Mouse (Mus musculus): ENCODE results near the gene Cnot9. TPM values are rescaled to one million over a fixed set of nuclear protein-coding genes. Genes with fewer than 3 reads are reported as not detected.

The Cnot9 gene
- polyA plus RNA-seq, 1 experiment: 27.4 TPM

GRCm38 (mm10) chr1:74569739-74570719, 64.2 kb downstream of the Cnot9 start:
- no peak for TF ChIP-seq CTCF (IDR thresholded peaks at IDR 0.05; ENCODE audit: control insufficient read depth, insufficient read depth, low read length)
- no peak for TF ChIP-seq POLR2A (IDR thresholded peaks at IDR 0.05; ENCODE audit: borderline replicate concordance, control insufficient read depth, low read depth, low read length)
- H3K4me3 ChIP-seq (replicated peaks; ENCODE audit: control insufficient read depth, low read depth, low read length): no peak overlapping the region
- 91% methylated on average over 29 of the region's 29 CpGs for WGBS
- no peaks in the 10 kb centered on the region for H3K4me1 ChIP-seq (ENCODE audit: control insufficient read depth, insufficient read depth, low read length)
- H3K27ac ChIP-seq (ENCODE audit: control insufficient read depth, insufficient read depth, low read depth, low read length, poor library complexity): no peak overlapping the region

Other genes starting within 250 kb of the Cnot9 start
- gene Gpbar1, start 227.5 kb upstream of the Cnot9 start, polyA plus RNA-seq (2011; ENCODE audit: insufficient read depth, insufficient read length, low replicate concordance, missing spikeins): not detected in 2 replicates
- 56.2 and 76.6 TPM in 2 replicates for gene Aamp, start 221.3 kb upstream of the Cnot9 start, polyA plus RNA-seq (2011; ENCODE audit: insufficient read depth, insufficient read length, low replicate concordance, missing spikeins)
- 7.3 and 28.8 TPM in 2 replicates for gene Pnkd, start 221.1 kb upstream of the Cnot9 start, polyA plus RNA-seq (2011; ENCODE audit: insufficient read depth, insufficient read length, low replicate concordance, missing spikeins)
- 6.7 and 15.6 TPM in 2 replicates for gene Tmbim1, start 200.4 kb upstream of the Cnot9 start, polyA plus RNA-seq (2011; ENCODE audit: insufficient read depth, insufficient read length, low replicate concordance, missing spikeins)
- not detected in 2 replicates for gene Catip, start 143.9 kb upstream of the Cnot9 start, polyA plus RNA-seq (2011; ENCODE audit: insufficient read depth, insufficient read length, low replicate concordance, missing spikeins)
- gene Slc11a1, start 130.9 kb upstream of the Cnot9 start, polyA plus RNA-seq (2011; ENCODE audit: insufficient read depth, insufficient read length, low replicate concordance, missing spikeins): 10.8 and 16.9 TPM in 2 replicates
- 40.0 and 65.3 TPM in 2 replicates for gene Ctdsp1, start 114.5 kb upstream of the Cnot9 start, polyA plus RNA-seq (2011; ENCODE audit: insufficient read depth, insufficient read length, low replicate concordance, missing spikeins)
- gene Vil1, start 96.7 kb upstream of the Cnot9 start, polyA plus RNA-seq (2011; ENCODE audit: insufficient read depth, insufficient read length, low replicate concordance, missing spikeins): not detected in 2 replicates
- not detected in 2 replicates for gene Plcd4, start 36.8 kb downstream of the Cnot9 start, polyA plus RNA-seq (2011; ENCODE audit: insufficient read depth, insufficient read length, low replicate concordance, missing spikeins)
- gene Usp37, start 38.2 kb downstream of the Cnot9 start, polyA plus RNA-seq (2011; ENCODE audit: insufficient read depth, insufficient read length, low replicate concordance, missing spikeins): 8.7 and 10.1 TPM in 2 replicates
- 6.8 and 12.0 TPM in 2 replicates for gene Zfp142, start 82.2 kb downstream of the Cnot9 start, polyA plus RNA-seq (2011; ENCODE audit: insufficient read depth, insufficient read length, low replicate concordance, missing spikeins)
- gene Bcs1l, start 82.2 kb downstream of the Cnot9 start, polyA plus RNA-seq (2011; ENCODE audit: insufficient read depth, insufficient read length, low replicate concordance, missing spikeins): 5.7 and 7.8 TPM in 2 replicates
- 22.5 and 33.6 TPM in 2 replicates for gene Rnf25, start 95.3 kb downstream of the Cnot9 start, polyA plus RNA-seq (2011; ENCODE audit: insufficient read depth, insufficient read length, low replicate concordance, missing spikeins)
- gene Stk36, start 95.4 kb downstream of the Cnot9 start, polyA plus RNA-seq (2011; ENCODE audit: insufficient read depth, insufficient read length, low replicate concordance, missing spikeins): 0.70 and 1.6 TPM in 2 replicates
- gene Ttll4, start 155.7 kb downstream of the Cnot9 start, polyA plus RNA-seq (2011; ENCODE audit: insufficient read depth, insufficient read length, low replicate concordance, missing spikeins): 12.2 and 28.2 TPM in 2 replicates
- 9.2 and 16.4 TPM in 2 replicates for gene Cyp27a1, start 207.5 kb downstream of the Cnot9 start, polyA plus RNA-seq (2011; ENCODE audit: insufficient read depth, insufficient read length, low replicate concordance, missing spikeins)
- 0.52 TPM in 1 of 2 replicates, not detected in the other for gene Prkag3, start 243.2 kb downstream of the Cnot9 start, polyA plus RNA-seq (2011; ENCODE audit: insufficient read depth, insufficient read length, low replicate concordance, missing spikeins)

Measured in bone marrow, adult 2 months (tissue).